Mouse (Mus musculus): ENCODE data around the gene Cdc42bpa. TPM values are rescaled to one million over a fixed set of nuclear protein-coding genes. Genes with fewer than 3 reads are reported as not detected.

Gene Cdc42bpa
- polyA plus RNA-seq, 1 experiment: 80.2 TPM

GRCm38 (mm10) chr1:180174718-180175117 lies 214.4 kb downstream of the Cdc42bpa start:
- no peak for TF ChIP-seq POLR2A (IDR thresholded peaks at IDR 0.05; ENCODE audit: insufficient read depth, low read depth, low read length)
- no peak for TF ChIP-seq CTCF (IDR thresholded peaks at IDR 0.05; ENCODE audit: insufficient read depth, low read depth, low read length)
- 69% methylated on average over 6 of the region's 6 CpGs for WGBS
- H3K27ac ChIP-seq (ENCODE audit: insufficient read depth, low read depth, low read length): no peak overlapping the region
- no peaks in the 10 kb centered on the region for H3K4me1 ChIP-seq (ENCODE audit: control insufficient read depth, insufficient read depth, low read length)
- H3K4me3 ChIP-seq (ENCODE audit: insufficient read depth, low read depth, low read length): no peak overlapping the region

- Histone ChIP-seq H3K4me3 (ENCODE audit: insufficient read depth, low read depth, low read length) (no peak overlapping the region), H3K4me1 (ENCODE audit: control insufficient read depth, insufficient read depth, low read length) (no peaks in the 10 kb centered on the region), H3K27ac (ENCODE audit: insufficient read depth, low read depth, low read length) (no peak overlapping the region)
- WGBS: 44% methylated on average over 3 of the region's 3 CpGs
- TF ChIP-seq POLR2A (IDR thresholded peaks at IDR 0.05; ENCODE audit: insufficient read depth, low read depth, low read length): no peak
- no peak for TF ChIP-seq CTCF (IDR thresholded peaks at IDR 0.05; ENCODE audit: insufficient read depth, low read depth, low read length)
Measured at GRCm38 (mm10) chr1:180175167-180175566, 214.9 kb downstream of the Cdc42bpa start.

- no peak overlapping the region for H3K27ac ChIP-seq (ENCODE audit: insufficient read depth, low read depth, low read length)
- no peaks in the 10 kb centered on the region for H3K4me1 ChIP-seq (ENCODE audit: control insufficient read depth, insufficient read depth, low read length)
- no peak overlapping the region for H3K4me3 ChIP-seq (ENCODE audit: insufficient read depth, low read depth, low read length)
- TF ChIP-seq POLR2A (IDR thresholded peaks at IDR 0.05; ENCODE audit: insufficient read depth, low read depth, low read length): no peak
- TF ChIP-seq CTCF (IDR thresholded peaks at IDR 0.05; ENCODE audit: insufficient read depth, low read depth, low read length): no peak
- 69% methylated on average over 8 of the region's 8 CpGs for WGBS
Measured at GRCm38 (mm10) chr1:180175635-180176034, 215.4 kb downstream of the Cdc42bpa start.

- TF ChIP-seq POLR2A (IDR thresholded peaks at IDR 0.05; ENCODE audit: insufficient read depth, low read depth, low read length) (no peak), CTCF (IDR thresholded peaks at IDR 0.05; ENCODE audit: insufficient read depth, low read depth, low read length) (no peak)
- no peaks in the 10 kb centered on the region for H3K4me1 ChIP-seq (ENCODE audit: control insufficient read depth, insufficient read depth, low read length)
- no peak overlapping the region for H3K27ac ChIP-seq (ENCODE audit: insufficient read depth, low read depth, low read length)
- 24% methylated on average over 1 of the region's 1 CpGs for WGBS
- no peak overlapping the region for H3K4me3 ChIP-seq (ENCODE audit: insufficient read depth, low read depth, low read length)
Measured at GRCm38 (mm10) chr1:180176784-180177183, 216.5 kb downstream of the Cdc42bpa start.

- Histone ChIP-seq H3K27ac (ENCODE audit: insufficient read depth, low read depth, low read length) (no peak overlapping the region), H3K4me1 (ENCODE audit: control insufficient read depth, insufficient read depth, low read length) (no peaks in the 10 kb centered on the region), H3K4me3 (ENCODE audit: insufficient read depth, low read depth, low read length) (no peak overlapping the region)
- TF ChIP-seq POLR2A (IDR thresholded peaks at IDR 0.05; ENCODE audit: insufficient read depth, low read depth, low read length) (no peak), CTCF (IDR thresholded peaks at IDR 0.05; ENCODE audit: insufficient read depth, low read depth, low read length) (no peak)
- whole genome bisulfite sequencing: 92% methylated on average over 9 of the region's 9 CpGs
Measured at GRCm38 (mm10) chr1:180178340-180178739, 218.1 kb downstream of the Cdc42bpa start.

- 94% methylated on average over 4 of the region's 4 CpGs for WGBS
- Histone ChIP-seq H3K4me3 (ENCODE audit: insufficient read depth, low read depth, low read length) (no peak overlapping the region), H3K4me1 (ENCODE audit: control insufficient read depth, insufficient read depth, low read length) (no peaks in the 10 kb centered on the region), H3K27ac (ENCODE audit: insufficient read depth, low read depth, low read length) (no peak overlapping the region)
- no peak for TF ChIP-seq CTCF (IDR thresholded peaks at IDR 0.05; ENCODE audit: insufficient read depth, low read depth, low read length)
- TF ChIP-seq POLR2A (IDR thresholded peaks at IDR 0.05; ENCODE audit: insufficient read depth, low read depth, low read length): no peak
Measured at GRCm38 (mm10) chr1:180179100-180179499, 218.8 kb downstream of the Cdc42bpa start.

- 95% methylated on average over 2 of the region's 2 CpGs for WGBS
Measured at GRCm38 (mm10) chr1:180179840-180180239, 219.6 kb downstream of the Cdc42bpa start.

GRCm38 (mm10) chr1:180181304-180181965 lies 221.2 kb downstream of the Cdc42bpa start:
- no peak overlapping the region for H3K4me3 ChIP-seq (ENCODE audit: insufficient read depth, low read depth, low read length)
- WGBS: 92% methylated on average over 7 of the region's 7 CpGs
- H3K27ac ChIP-seq (ENCODE audit: insufficient read depth, low read depth, low read length): no peak overlapping the region
- no peaks in the 10 kb centered on the region for H3K4me1 ChIP-seq (ENCODE audit: control insufficient read depth, insufficient read depth, low read length)
- TF ChIP-seq POLR2A (IDR thresholded peaks at IDR 0.05; ENCODE audit: insufficient read depth, low read depth, low read length) (no peak), CTCF (IDR thresholded peaks at IDR 0.05; ENCODE audit: insufficient read depth, low read depth, low read length) (no peak)

More at GRCm38 (mm10) chr1:180179840-180180239, 219.6 kb downstream of the Cdc42bpa start:
- Histone ChIP-seq H3K4me3 (ENCODE audit: insufficient read depth, low read depth, low read length) (no peak overlapping the region), H3K4me1 (ENCODE audit: control insufficient read depth, insufficient read depth, low read length) (no peaks in the 10 kb centered on the region), H3K27ac (ENCODE audit: insufficient read depth, low read depth, low read length) (no peak overlapping the region)
- TF ChIP-seq POLR2A (IDR thresholded peaks at IDR 0.05; ENCODE audit: insufficient read depth, low read depth, low read length) (no peak), CTCF (IDR thresholded peaks at IDR 0.05; ENCODE audit: insufficient read depth, low read depth, low read length) (no peak)

GRCm38 (mm10) chr1:180181966-180182319 lies 221.7 kb downstream of the Cdc42bpa start:
- H3K4me3 ChIP-seq (ENCODE audit: insufficient read depth, low read depth, low read length): no peak overlapping the region
- TF ChIP-seq POLR2A (IDR thresholded peaks at IDR 0.05; ENCODE audit: insufficient read depth, low read depth, low read length) (no peak), CTCF (IDR thresholded peaks at IDR 0.05; ENCODE audit: insufficient read depth, low read depth, low read length) (no peak)
- WGBS: 93% methylated on average over 9 of the region's 9 CpGs
- no peak overlapping the region for H3K27ac ChIP-seq (ENCODE audit: insufficient read depth, low read depth, low read length)
- H3K4me1 ChIP-seq (ENCODE audit: control insufficient read depth, insufficient read depth, low read length): no peaks in the 10 kb centered on the region

All from olfactory bulb, adult 2 months (tissue).